Mouse (Mus musculus): ENCODE data around the gene Gjd2.

DNA sequence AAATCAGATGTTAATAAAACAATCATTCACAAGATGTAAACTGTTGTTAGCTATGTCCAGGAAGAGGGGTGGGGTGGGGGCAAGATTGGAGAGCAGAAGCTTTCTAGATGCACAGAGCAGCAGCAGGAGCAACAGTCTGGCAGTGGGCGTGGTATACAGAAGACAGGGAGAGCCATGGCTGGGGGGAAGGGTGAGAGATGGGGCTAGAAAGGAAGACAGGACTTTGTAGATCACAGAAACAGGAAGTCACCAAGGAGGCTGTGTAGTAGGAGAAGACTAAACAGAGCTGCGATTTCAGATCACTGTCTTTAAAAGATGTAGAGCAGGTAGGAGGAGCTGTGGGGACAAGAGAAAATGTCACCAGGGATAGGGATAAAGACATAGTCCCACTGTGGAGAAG lies 18.8 kb upstream of the Gjd2 start:
- no peak for TF ChIP-seq GATA1 (IDR thresholded peaks at IDR 0.05; ENCODE audit: borderline replicate concordance, low read length)
- no peak for TF ChIP-seq FLI1 (IDR thresholded peaks at IDR 0.05; ENCODE audit: low read length)

All from megakaryocyte, embryonic 14.5 days (primary cell).